Mouse (Mus musculus): ENCODE results near the gene Zfp78.
"Not testable (repeated sequence)": the region's sequence is repeated elsewhere in the genome, so short reads cannot be mapped to it uniquely, and the experiment has no call there.

Gene Zfp78

GRCm38 (mm10) chr7:6363047-6363488, at the start of gene Zfp78:
Gene Zfp78 (plus strand): TSS chr7:6363280.
- peak; percentile 84 for DNase-seq

GRCm38 (mm10) chr7:6330458-6331232, 32.4 kb upstream of the Zfp78 start:
- no peak for DNase-seq

GRCm38 (mm10) chr7:6331233-6331956, 31.7 kb upstream of the Zfp78 start, which contains the start of gene Zfp583:
Gene Zfp583 (minus strand): TSS chr7:6331285.
- peak; percentile 85 for DNase-seq

- DNase-seq = no peak
Measured at GRCm38 (mm10) chr7:6339865-6340264, 23.2 kb upstream of the Zfp78 start.

GRCm38 (mm10) chr7:6343501-6344071, 19.5 kb upstream of the Zfp78 start, which contains the start of gene Gm3854:
Gene Gm3854 (plus strand): TSS chr7:6343759.
- peak; percentile 53 for DNase-seq

GRCm38 (mm10) chr7:6344124-6344523, 19.0 kb upstream of the Zfp78 start:
- no peak for DNase-seq

- DNase-seq = no peak
Measured at GRCm38 (mm10) chr7:6358121-6358520, 5.0 kb upstream of the Zfp78 start.

GRCm38 (mm10) chr7:6358937-6359590, 4.0 kb upstream of the Zfp78 start:
- DNase-seq = peak; percentile 16

GRCm38 (mm10) chr7:6360477-6361060, 2.5 kb upstream of the Zfp78 start:
- no peak for DNase-seq

- DNase-seq = no peak
Measured at GRCm38 (mm10) chr7:6361756-6362155, 1.3 kb upstream of the Zfp78 start.

- peak; percentile 96 for DNase-seq
Measured at GRCm38 (mm10) chr7:6362268-6363046, 623 bp upstream of the Zfp78 start.

- DNase-seq = no peak
Measured at GRCm38 (mm10) chr7:6364761-6365160, 1.7 kb downstream of the Zfp78 start.

GRCm38 (mm10) chr7:6367185-6367584, 4.1 kb downstream of the Zfp78 start:
- no peak for DNase-seq

GRCm38 (mm10) chr7:6368146-6368545, 5.1 kb downstream of the Zfp78 start:
- not testable (repeated sequence) for DNase-seq

GRCm38 (mm10) chr7:6369460-6369859, 6.4 kb downstream of the Zfp78 start:
- no peak for DNase-seq

- no peak for DNase-seq
Measured at GRCm38 (mm10) chr7:6372993-6373392, 9.9 kb downstream of the Zfp78 start.

- DNase-seq = no peak
Measured at GRCm38 (mm10) chr7:6378441-6378840, 15.4 kb downstream of the Zfp78 start.

- no peak for DNase-seq
Measured at GRCm38 (mm10) chr7:6381431-6381830, 18.4 kb downstream of the Zfp78 start.

- peak; percentile 95 for DNase-seq
Measured at GRCm38 (mm10) chr7:6383044-6383455, 20.0 kb downstream of the Zfp78 start, which contains the start of gene Zfp28. Gene Zfp28 (plus strand): TSS chr7:6383295.

- no peak for DNase-seq
Measured at GRCm38 (mm10) chr7:6384011-6384410, 20.9 kb downstream of the Zfp78 start.

- no peak for DNase-seq
Measured at GRCm38 (mm10) chr7:6386995-6387394, 23.9 kb downstream of the Zfp78 start.

- no peak for DNase-seq
Measured at GRCm38 (mm10) chr7:6388971-6389370, 25.9 kb downstream of the Zfp78 start.

Measured in thymus, postnatal 4 days (tissue).